13 mouse cellular contexts compared by ENCODE assay signal in the genomic region with DNA sequence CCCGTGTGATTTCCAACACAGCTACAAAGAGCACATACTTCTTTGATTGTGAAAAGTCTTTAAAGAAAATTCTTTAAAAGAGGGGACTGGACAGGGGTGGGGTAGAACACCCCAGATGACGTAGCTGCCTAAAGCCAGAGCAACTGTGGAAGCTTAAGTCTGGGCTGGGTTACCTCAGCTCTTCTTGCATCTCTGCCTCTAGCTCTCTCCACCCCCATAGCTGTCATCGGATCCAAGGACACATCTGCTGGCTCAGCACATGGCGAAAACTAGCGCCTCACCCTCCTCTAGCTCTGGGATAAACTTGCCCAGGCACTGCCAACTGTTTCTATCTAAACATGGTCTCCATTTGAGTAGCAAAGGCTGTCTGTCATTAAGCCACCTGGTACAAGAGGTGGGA. TPM values are rescaled to one million over a fixed set of nuclear protein-coding genes. Genes with fewer than 3 reads are reported as not detected.
A peak's percentile ranks its signal among the peaks of the same experiment; 100 is the strongest.
DNase-seq lines count a peak whose midpoint lies in the region; ATAC-seq lines count a peak whose summit lies in the region.
"Had no signal": no experiment of that assay in that cellular context is flagged by ENCODE, and none has a peak within 500 bp of the region (broad histone marks: within the 10 kb centered on the region; RNA-seq: fewer than 3 reads in every experiment).

No protein-coding gene starts in this region.

- H3K36me3 ChIP-seq in heart, embryonic 15.5 days: no peaks in the 10 kb centered on the region
- no peaks in the 10 kb centered on the region for H3K36me3 ChIP-seq in lung, embryonic 16.5 days (ENCODE audit: control insufficient read depth, insufficient read depth, low read length)
- H3K36me3 ChIP-seq: intestine, embryonic 15.5 days; liver, embryonic 12.5 days had no signal

- no peak overlapping the region; the same call in 1 of the 2 replicates for H3K27ac ChIP-seq in heart, embryonic 15.5 days
- no peak overlapping the region for H3K27ac ChIP-seq in lung, embryonic 16.5 days (ENCODE audit: low read length)
- H3K27ac ChIP-seq: forebrain, embryonic 10.5 days; intestine, embryonic 15.5 days; liver, embryonic 12.5 days had no signal

- H3K4me2 ChIP-seq in heart, embryonic 15.5 days: no peak overlapping the region
- H3K4me2 ChIP-seq in lung, embryonic 16.5 days (ENCODE audit: low read depth, low read length): no peak overlapping the region
- H3K4me2 ChIP-seq: intestine, embryonic 15.5 days; liver, embryonic 12.5 days had no signal

- H3K9me3 ChIP-seq in heart, embryonic 15.5 days (replicated peaks): no peaks in the 10 kb centered on the region
- no peaks in the 10 kb centered on the region for H3K9me3 ChIP-seq in lung, embryonic 16.5 days (ENCODE audit: control insufficient read depth, low read length)
- H3K9me3 ChIP-seq: forebrain, embryonic 10.5 days; intestine, embryonic 15.5 days; liver, embryonic 12.5 days had no signal

- no peak for DNase-seq in heart, adult 9 months (ENCODE audit: low spot score in 2 of 2)
- no peak for DNase-seq in lung, postnatal 36 days
- peak; percentile 48 for DNase-seq in gastrocnemius, postnatal 25 days
- peak; percentile 9 for DNase-seq in telencephalon, adult 2 months (ENCODE audit: low read depth, low spot score)
- no peak for DNase-seq in T-cell, adult 2 months (ENCODE audit: low spot score)
- DNase-seq: heart, adult 11 months had no signal

- no peaks in the 10 kb centered on the region for H3K27me3 ChIP-seq in heart, embryonic 15.5 days
- no peaks in the 10 kb centered on the region for H3K27me3 ChIP-seq in lung, embryonic 16.5 days (ENCODE audit: control insufficient read depth, insufficient read depth, low read depth, low read length)
- H3K27me3 ChIP-seq: intestine, embryonic 15.5 days; liver, embryonic 12.5 days had no signal

- H3K4me3 ChIP-seq in heart, embryonic 15.5 days: no peak overlapping the region
- no peak overlapping the region for H3K4me3 ChIP-seq in lung, embryonic 16.5 days (ENCODE audit: low read length)
- H3K4me3 ChIP-seq: forebrain, embryonic 10.5 days; intestine, embryonic 15.5 days; liver, embryonic 12.5 days had no signal

- ATAC-seq in heart, embryonic 15.5 days (replicated peaks; ENCODE audit: insufficient number of reproducible peaks, insufficient read depth, low FRiP score, low read depth): 0 out of 2 replicates have a peak, but pooled peaks have one; percentile 35
- ATAC-seq in lung, embryonic 16.5 days (ENCODE audit: low read depth): peak; percentile 62
- ATAC-seq: intestine, embryonic 15.5 days; liver, embryonic 12.5 days had no signal

- no peak overlapping the region for H3K9ac ChIP-seq in heart, embryonic 15.5 days
- H3K9ac ChIP-seq in lung, embryonic 16.5 days (ENCODE audit: low read length): no peak overlapping the region
- H3K9ac ChIP-seq: intestine, embryonic 15.5 days; liver, embryonic 12.5 days had no signal

- H3K4me1 ChIP-seq in heart, embryonic 15.5 days (replicated peaks): peaks cover 12% of the 10 kb centered on the region
- peaks cover 8% of the 10 kb centered on the region; the same call in 1 of the 2 replicates for H3K4me1 ChIP-seq in lung, embryonic 16.5 days (replicated peaks; ENCODE audit: control insufficient read depth, insufficient read depth, low read length)

- 24% methylated on average over 5 of the region's 5 CpGs for WGBS in heart, embryonic 15.5 days
- 49% methylated on average over 5 of the region's 5 CpGs for WGBS in lung, embryonic 16.5 days

RNA-seq across cellular contexts. Expression of a gene that starts 34.9 kb away (rescaled TPM):
- 5.4 and 5.6 TPM in 2 replicates for polyA plus RNA-seq in heart, embryonic 15.5 days (2015; fragmentation: Nextera tagmentation; extraction: Ambion mirVana)
- 3.5 and 5.1 TPM in 2 replicates for polyA plus RNA-seq in lung, embryonic 16.5 days (2015; fragmentation: Nextera tagmentation; extraction: Ambion mirVana)
- 1 to 10 TPM in 1 of 2 experiments, under 1 TPM in 1; 0.56 to 1.5 TPM for total RNA-seq in gastrocnemius, postnatal 25 days (2021)
- total RNA-seq: common myeloid progenitor, adult 5-6 weeks; megakaryocyte-erythroid progenitor cell, adult 5-6 weeks had no signal

RNA-seq across cellular contexts. Expression of a gene that starts 35.0 kb away (rescaled TPM):
- 82.4 and 108 TPM in 2 replicates for polyA plus RNA-seq in heart, embryonic 15.5 days (2015; fragmentation: Nextera tagmentation; extraction: Ambion mirVana)
- polyA plus RNA-seq in lung, embryonic 16.5 days (2015; fragmentation: Nextera tagmentation; extraction: Ambion mirVana): 102 and 119 TPM in 2 replicates
- total RNA-seq in gastrocnemius, postnatal 25 days (2021): 10 to 100 TPM; 22.2 to 34.2 TPM
- total RNA-seq: common myeloid progenitor, adult 5-6 weeks; megakaryocyte-erythroid progenitor cell, adult 5-6 weeks had no signal

Comparison
In these comparisons a context has a peak if more than half of its experiments do, and no peak if none do; other contexts are left out.
1. DNase-seq: peak in gastrocnemius, postnatal 25 days (single experiment) and telencephalon, adult 2 months (single experiment); none in heart, adult 9 months (0 of 2), lung, postnatal 36 days (single experiment) and T-cell, adult 2 months (single experiment).